Mouse (Mus musculus): ENCODE measurements around the gene Tob2. TPM values are rescaled to one million over a fixed set of nuclear protein-coding genes. Genes with fewer than 3 reads are reported as not detected.

Gene Tob2
- total and polyA plus RNA-seq, 2 experiments from 2014 or later: 18.2 to 19.2 TPM

- TF ChIP-seq EP300 (IDR thresholded peaks at IDR 0.05; ENCODE audit: low read depth) (no peak; the same call in 1 of the 2 replicates), CTCF (IDR thresholded peaks at IDR 0.05; ENCODE audit: low read depth) (no peak)
- Histone ChIP-seq H3K9ac (replicated peaks; ENCODE audit: low read depth, low read length) (no peak overlapping the region), H3K4me3 (ENCODE audit: low read depth, low read length) (no peak overlapping the region), H3K27me3 (ENCODE audit: control insufficient read depth, insufficient read depth, low read length) (no peaks in the 10 kb centered on the region), H3K4me1 (ENCODE audit: control insufficient read depth, insufficient read depth) (peaks cover 55% of the 10 kb centered on the region), H3K36me3 (replicated peaks; ENCODE audit: control insufficient read depth, insufficient read depth, low read length) (no peaks in the 10 kb centered on the region), H3K27ac (ENCODE audit: low read depth) (peak overlapping the region; percentile 61), H3K4me2 (ENCODE audit: low read depth, low read length) (no peak overlapping the region), H3K9me3 (replicated peaks; ENCODE audit: control insufficient read depth, low read length) (no peaks in the 10 kb centered on the region)
- ATAC-seq (ENCODE audit: insufficient read depth, low read depth) (no peak), DNase-seq (ENCODE audit: low spot score) (peak; percentile 77)
- 22% methylated on average over 6 of the region's 6 CpGs for WGBS
Observed at GRCm38 (mm10) chr15:81805624-81806023, 53.0 kb downstream of the Tob2 start.

GRCm38 (mm10) chr15:81804883-81805282 lies 53.7 kb downstream of the Tob2 start:
- H3K36me3 ChIP-seq (replicated peaks; ENCODE audit: control insufficient read depth, insufficient read depth, low read length): no peaks in the 10 kb centered on the region
- WGBS: 73% methylated on average over 3 of the region's 3 CpGs
- 0 out of 2 replicates have a peak overlapping the region, but pooled peaks have one; percentile 61 for H3K27ac ChIP-seq (ENCODE audit: low read depth)
- H3K27me3 ChIP-seq (ENCODE audit: control insufficient read depth, insufficient read depth, low read length): no peaks in the 10 kb centered on the region
- peaks cover 54% of the 10 kb centered on the region for H3K4me1 ChIP-seq (ENCODE audit: control insufficient read depth, insufficient read depth)
- H3K9ac ChIP-seq (replicated peaks; ENCODE audit: low read depth, low read length): no peak overlapping the region
- DNase-seq (ENCODE audit: low spot score): no peak
- H3K4me2 ChIP-seq (ENCODE audit: low read depth, low read length): no peak overlapping the region
- no peak for ATAC-seq (ENCODE audit: insufficient read depth, low read depth)
- no peak for TF ChIP-seq EP300 (IDR thresholded peaks at IDR 0.05; ENCODE audit: low read depth)
- TF ChIP-seq CTCF (IDR thresholded peaks at IDR 0.05; ENCODE audit: low read depth): no peak
- no peaks in the 10 kb centered on the region for H3K9me3 ChIP-seq (replicated peaks; ENCODE audit: control insufficient read depth, low read length)
- no peak overlapping the region for H3K4me3 ChIP-seq (ENCODE audit: low read depth, low read length)

DNA sequence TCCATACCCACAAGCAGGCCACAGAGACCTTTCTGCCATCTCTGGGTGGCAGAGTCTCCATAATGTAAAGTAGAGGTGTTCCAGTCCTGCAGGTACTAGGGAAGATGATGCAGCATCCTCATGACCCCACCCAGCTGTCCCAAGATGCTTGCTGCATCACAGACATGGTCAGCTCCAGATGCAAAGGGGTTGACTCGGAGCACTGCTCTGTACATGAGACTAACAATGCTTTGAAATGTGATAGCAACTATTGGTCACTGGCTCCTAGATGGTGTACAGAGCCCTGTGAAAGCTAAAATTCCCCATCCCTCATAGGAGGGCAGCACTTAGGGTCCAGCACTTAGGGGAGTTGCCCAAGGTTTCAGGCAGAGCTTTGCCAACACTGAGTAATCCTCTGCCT lies 54.4 kb downstream of the Tob2 start:
- DNase-seq (ENCODE audit: low spot score): no peak
- Histone ChIP-seq H3K4me2 (ENCODE audit: low read depth, low read length) (no peak overlapping the region), H3K9me3 (replicated peaks; ENCODE audit: control insufficient read depth, low read length) (no peaks in the 10 kb centered on the region), H3K36me3 (replicated peaks; ENCODE audit: control insufficient read depth, insufficient read depth, low read length) (no peaks in the 10 kb centered on the region), H3K9ac (replicated peaks; ENCODE audit: low read depth, low read length) (no peak overlapping the region), H3K27ac (ENCODE audit: low read depth) (no peak overlapping the region), H3K4me3 (ENCODE audit: low read depth, low read length) (no peak overlapping the region), H3K4me1 (ENCODE audit: control insufficient read depth, insufficient read depth) (peaks cover 47% of the 10 kb centered on the region), H3K27me3 (ENCODE audit: control insufficient read depth, insufficient read depth, low read length) (no peaks in the 10 kb centered on the region)
- 80% methylated on average over 1 of the region's 1 CpGs for WGBS
- ATAC-seq (ENCODE audit: insufficient read depth, low read depth): no peak
- TF ChIP-seq EP300 (IDR thresholded peaks at IDR 0.05; ENCODE audit: low read depth): no peak
- no peak for TF ChIP-seq CTCF (IDR thresholded peaks at IDR 0.05; ENCODE audit: low read depth)

- peaks cover 41% of the 10 kb centered on the region for H3K4me1 ChIP-seq (ENCODE audit: control insufficient read depth, insufficient read depth)
- H3K27me3 ChIP-seq (ENCODE audit: control insufficient read depth, insufficient read depth, low read length): no peaks in the 10 kb centered on the region
- H3K4me3 ChIP-seq (ENCODE audit: low read depth, low read length): peak overlapping the region; percentile 38; the same call in 1 of the 2 replicates
- no peak for ATAC-seq (ENCODE audit: insufficient read depth, low read depth)
- no peaks in the 10 kb centered on the region for H3K9me3 ChIP-seq (replicated peaks; ENCODE audit: control insufficient read depth, low read length)
- DNase-seq (ENCODE audit: low spot score): no peak
- TF ChIP-seq EP300 (IDR thresholded peaks at IDR 0.05; ENCODE audit: low read depth) (no peak), CTCF (IDR thresholded peaks at IDR 0.05; ENCODE audit: low read depth) (no peak)
- H3K27ac ChIP-seq (ENCODE audit: low read depth): peak overlapping the region; percentile 86; the same call in 1 of the 2 replicates
- no peaks in the 10 kb centered on the region for H3K36me3 ChIP-seq (replicated peaks; ENCODE audit: control insufficient read depth, insufficient read depth, low read length)
- peak overlapping the region; percentile 61 for H3K4me2 ChIP-seq (ENCODE audit: low read depth, low read length)
- H3K9ac ChIP-seq (replicated peaks; ENCODE audit: low read depth, low read length): peak overlapping the region; percentile 44; the same call in 1 of the 2 replicates
- WGBS: 44% methylated on average over 4 of the region's 4 CpGs
Observed at GRCm38 (mm10) chr15:81803425-81803951, 55.1 kb downstream of the Tob2 start.

DNA sequence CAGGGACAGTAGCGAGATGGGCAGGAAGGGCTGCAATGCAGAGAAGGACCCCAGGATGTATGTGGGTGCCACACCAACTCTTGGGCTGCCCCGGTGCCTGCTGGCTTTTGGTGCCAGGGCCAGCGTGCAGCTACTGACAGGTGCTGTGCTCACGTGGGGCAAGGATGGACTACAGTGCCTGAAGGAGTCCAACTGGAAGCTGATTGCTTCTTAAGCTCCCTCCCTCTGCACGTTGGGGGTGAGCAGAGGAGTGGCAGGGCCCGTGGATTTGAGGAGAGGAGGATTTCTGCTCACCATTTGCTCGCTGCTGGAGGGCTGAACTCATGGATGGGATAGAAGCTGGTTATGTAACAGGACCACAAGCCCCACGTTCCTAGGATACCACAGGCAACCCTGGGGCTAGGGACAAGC lies 55.6 kb downstream of the Tob2 start:
- Histone ChIP-seq H3K36me3 (replicated peaks; ENCODE audit: control insufficient read depth, insufficient read depth, low read length) (no peaks in the 10 kb centered on the region), H3K9me3 (replicated peaks; ENCODE audit: control insufficient read depth, low read length) (no peaks in the 10 kb centered on the region), H3K4me3 (ENCODE audit: low read depth, low read length) (peak overlapping the region; percentile 38), H3K9ac (replicated peaks; ENCODE audit: low read depth, low read length) (peak overlapping the region; percentile 44; the same call in 1 of the 2 replicates), H3K27ac (ENCODE audit: low read depth) (peak overlapping the region; percentile 86), H3K27me3 (ENCODE audit: control insufficient read depth, insufficient read depth, low read length) (no peaks in the 10 kb centered on the region), H3K4me1 (ENCODE audit: control insufficient read depth, insufficient read depth) (peaks cover 41% of the 10 kb centered on the region), H3K4me2 (ENCODE audit: low read depth, low read length) (peak overlapping the region; percentile 61)
- DNase-seq (ENCODE audit: low spot score) (peak; percentile 16), ATAC-seq (ENCODE audit: insufficient read depth, low read depth) (peak; percentile 3; the same call in 1 of the 2 replicates)
- TF ChIP-seq CTCF (IDR thresholded peaks at IDR 0.05; ENCODE audit: low read depth) (no peak), EP300 (IDR thresholded peaks at IDR 0.05; ENCODE audit: low read depth) (no peak)
- 4% methylated on average over 8 of the region's 8 CpGs for WGBS

Data from heart, postnatal 0 days (tissue).